In genomic region chr3:108764976-108765375, GRCm38 (mm10) we compare ENCODE assay signal across 20 mouse cellular contexts. TPM values are rescaled to one million over a fixed set of nuclear protein-coding genes. Genes with fewer than 3 reads are reported as not detected.
A peak's percentile ranks its signal among the peaks of the same experiment; 100 is the strongest.
DNase-seq lines count a peak whose midpoint lies in the region; TF ChIP-seq lines count a peak whose summit lies in the region.
"Had no signal": no experiment of that assay in that cellular context is flagged by ENCODE, and none has a peak within 500 bp of the region (broad histone marks: within the 10 kb centered on the region; RNA-seq: fewer than 3 reads in every experiment).

No protein-coding gene starts in this region.

- no peak for TF ChIP-seq CTCF in brain, embryonic 14.5 days (IDR thresholded peaks at IDR 0.05; ENCODE audit: borderline replicate concordance, extremely low read depth, insufficient read depth, insufficient read length)

- intact Hi-C loops in left cerebral cortex, postnatal 4 days (cut with DNase I), result no loop called here
- intact Hi-C loops in left cerebral cortex, postnatal 14 days (cut with DNase I), result no loop called here

- no peak for TF ChIP-seq POLR2A in brain, embryonic 14.5 days (IDR thresholded peaks at IDR 0.05; ENCODE audit: borderline replicate concordance, extremely low read depth, insufficient read depth, insufficient read length, poor library complexity, severe bottlenecking)

- DNase-seq in adrenal gland, postnatal 10 days, result peak; percentile 40
- DNase-seq in adrenal gland, adult 8-10 months, result no peak
- DNase-seq in heart, adult 11 months, result peak; percentile 85
- no peak for DNase-seq in heart, adult 8-10 months (ENCODE audit: low spot score)
- peak; percentile 24 for DNase-seq in left cerebral cortex, postnatal 4 days
- DNase-seq in left cerebral cortex, postnatal 14 days (ENCODE audit: low spot score in 2 of 2), result no peak
- peak; percentile 23 for DNase-seq in brain, embryonic 14.5 days (ENCODE audit: low read depth)
- no peak for DNase-seq in natural killer cell, adult 2 months (ENCODE audit: low spot score in 2 of 2)
- DNase-seq: cerebellum, adult 18-20 months; kidney, adult 18-20 months; layer of hippocampus, postnatal 36 days; spleen, adult 18-20 months had no signal

RNA-seq across cellular contexts. Expression of gene Aknad1, which starts 25.5 kb away (rescaled TPM):
- under 1 TPM; 0.09 to 0.12 TPM for total RNA-seq in adrenal gland, postnatal 10 days (2021)
- under 1 TPM in 1 of 4 experiments, not detected in 3; 0.07 TPM for total RNA-seq in adrenal gland, adult 8-10 months (2022)
- under 1 TPM in 1 of 4 experiments, not detected in 3; 0.16 TPM for total RNA-seq in heart, adult 8-10 months (2022)
- total RNA-seq in left cerebral cortex, postnatal 4 days (2021), result not detected
- total RNA-seq in left cerebral cortex, postnatal 14 days (2021), result under 1 TPM in 1 of 2 experiments, not detected in 1; 0.09 TPM
- polyA plus RNA-seq in brain, embryonic 14.5 days (2012; rRNA removed), result 0.03 and 0.05 TPM in 2 replicates
- total RNA-seq: adrenal gland, adult 18-20 months; granulocyte monocyte progenitor cell, adult 5-6 weeks; layer of hippocampus, adult 18-20 months; left cerebral cortex, postnatal 36 days; liver, adult 2 months had no signal
- polyA plus RNA-seq: forebrain, embryonic 12.5 days; heart, embryonic 16.5 days; hindbrain, embryonic 15.5 days; liver, adult 2 months had no signal

RNA-seq across cellular contexts. Expression of gene Gpsm2, which starts 42.9 kb away (rescaled TPM):
- 10 to 100 TPM; 12.7 to 13.1 TPM for total RNA-seq in adrenal gland, postnatal 10 days (2021)
- total RNA-seq in adrenal gland, adult 8-10 months (2022), result 1 to 10 TPM; 1.9 to 2.8 (median 2.2) TPM
- total RNA-seq in heart, adult 8-10 months (2022), result 1 to 10 TPM in 1 of 4 experiments, under 1 TPM in 3; 0.41 to 1.3 (median 0.61) TPM
- total RNA-seq in left cerebral cortex, postnatal 4 days (2021), result 10 to 100 TPM; 13.9 to 16.2 TPM
- 10 to 100 TPM; 18.0 TPM for total RNA-seq in left cerebral cortex, postnatal 14 days (2021)
- polyA plus RNA-seq in brain, embryonic 14.5 days (2012; rRNA removed), result 14.5 and 14.7 TPM in 2 replicates

Comparison
In these comparisons a context has a peak if more than half of its experiments do, and no peak if none do; other contexts are left out.
1. DNase-seq: peak in adrenal gland, postnatal 10 days (single experiment), heart, adult 11 months (single experiment), left cerebral cortex, postnatal 4 days (single experiment) and brain, embryonic 14.5 days (single experiment); none in adrenal gland, adult 8-10 months (single experiment), heart, adult 8-10 months (single experiment), left cerebral cortex, postnatal 14 days (0 of 2) and natural killer cell, adult 2 months (0 of 2).